Mouse (Mus musculus) urinary bladder, postnatal 0 days (tissue): ENCODE data around the gene Gdpd4. TPM values are rescaled to one million over a fixed set of nuclear protein-coding genes. Genes with fewer than 3 reads are reported as not detected.

Experiments used
- polyA plus RNA-seq: library from polyadenylated mRNA; unstranded; fragments of >200 nt; fragmentation: Nextera tagmentation; extraction: Ambion mirVana; gene quantifications from 2 replicates; pipeline ENCODE4 v1.2.1, GENCODE M21; 2015

The Gdpd4 gene
- not detected in 2 replicates for polyA plus RNA-seq

DNA sequence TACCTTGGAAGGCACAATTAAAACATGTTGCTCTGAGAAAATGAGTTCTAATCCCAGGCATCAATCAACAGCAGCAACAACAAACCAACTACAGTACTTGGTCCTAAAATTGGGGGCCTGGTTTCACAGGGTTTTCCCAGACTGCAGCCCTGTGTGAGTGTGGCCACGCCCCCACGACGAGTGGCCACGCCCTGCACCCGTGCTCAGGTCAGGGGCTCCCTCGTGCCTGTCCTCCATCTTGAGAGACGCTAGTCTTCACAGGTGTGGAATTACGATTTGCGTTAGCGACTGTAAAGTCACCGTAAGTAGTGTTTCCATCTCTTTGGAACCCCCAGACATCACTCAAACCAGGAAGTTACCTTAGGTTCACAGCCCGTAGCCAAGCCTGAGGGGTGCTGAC lies at the start of gene Gdpd4:
TSS of gene Gdpd4 (plus strand) at position 214 of the 400 bp plus-strand sequence.

Other genes with a start within 250 kb of the Gdpd4 start
- gene Clns1a, start 223.3 kb upstream of the Gdpd4 start, polyA plus RNA-seq, result 80.1 and 81.1 TPM in 2 replicates
- 1.3 and 1.5 TPM in 2 replicates for gene Aqp11, start 181.7 kb upstream of the Gdpd4 start, polyA plus RNA-seq
- gene Pak1, start 131.4 kb upstream of the Gdpd4 start, polyA plus RNA-seq, result 6.4 and 7.4 TPM in 2 replicates
- 7.6 and 8.0 TPM in 2 replicates for gene Myo7a, start 199.6 kb downstream of the Gdpd4 start, polyA plus RNA-seq
- gene Omp, start 225.5 kb downstream of the Gdpd4 start, polyA plus RNA-seq, result 1.1 and 1.6 TPM in 2 replicates